Mouse (Mus musculus) brown adipose tissue, adult 24 weeks (tissue): Measurements from ENCODE around the gene Etfbkmt. TPM values are rescaled to one million over a fixed set of nuclear protein-coding genes. Genes with fewer than 3 reads are reported as not detected.
"Not testable (repeated sequence)": the region's sequence is repeated elsewhere in the genome, so short reads cannot be mapped to it uniquely, and the experiment has no call there.

Source experiments
- H3K27ac ChIP-seq: fragments of 200-500 bp; replicated peaks from 2 replicates; pipeline ENCODE4 v1.5.1; 2012; ENCODE audit warnings: low read depth, mild to moderate bottlenecking, low read length
- H3K4me1 ChIP-seq: fragments of 200-500 bp; 2 replicates; pipeline ENCODE4 v1.6.1; 2012; ENCODE audit warnings: low read length, mixed read lengths; ENCODE audit not compliant: control insufficient read depth, insufficient read depth, insufficient read length
- H3K4me3 ChIP-seq: fragments of 200-500 bp; 2 replicates; pipeline ENCODE4 v1.5.1; 2012; ENCODE audit warnings: low read depth, mild to moderate bottlenecking, low read length, moderate library complexity; ENCODE audit not compliant: insufficient read depth
- polyA plus RNA-seq: library from polyadenylated mRNA; stranded (reverse); fragments of >200 nt; gene quantifications from 2 replicates; pipeline ENCODE4 v1.2.4, GENCODE M21; 2012; ENCODE audit not compliant: missing spikeins, insufficient read depth, insufficient read length

Gene Etfbkmt
- polyA plus RNA-seq, 1 experiment, result 30.2 TPM

DNA sequence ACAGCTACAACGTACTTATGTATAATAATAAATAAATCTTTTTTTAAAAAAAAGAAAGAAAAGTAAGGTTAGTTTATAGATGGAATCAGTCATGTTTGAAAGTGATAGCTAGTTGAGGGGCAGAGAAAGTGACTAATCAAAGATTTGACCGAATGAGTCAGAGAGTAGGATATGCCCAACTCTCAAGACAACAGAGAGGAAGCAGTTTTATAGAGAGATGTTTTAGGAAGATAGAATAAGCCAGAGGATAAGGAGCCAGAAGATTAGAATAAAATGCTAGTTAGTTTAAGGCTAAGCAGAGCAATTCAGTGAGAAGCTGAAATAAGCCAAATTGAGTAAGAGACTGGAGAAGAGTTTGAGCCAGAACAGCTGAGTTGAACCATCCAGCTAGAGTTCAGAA, 12.5 kb downstream of the Etfbkmt start:
- H3K4me1 ChIP-seq, result no peaks in the 10 kb centered on the region
- H3K27ac ChIP-seq, result no peak overlapping the region
- no peak overlapping the region for H3K4me3 ChIP-seq

DNA sequence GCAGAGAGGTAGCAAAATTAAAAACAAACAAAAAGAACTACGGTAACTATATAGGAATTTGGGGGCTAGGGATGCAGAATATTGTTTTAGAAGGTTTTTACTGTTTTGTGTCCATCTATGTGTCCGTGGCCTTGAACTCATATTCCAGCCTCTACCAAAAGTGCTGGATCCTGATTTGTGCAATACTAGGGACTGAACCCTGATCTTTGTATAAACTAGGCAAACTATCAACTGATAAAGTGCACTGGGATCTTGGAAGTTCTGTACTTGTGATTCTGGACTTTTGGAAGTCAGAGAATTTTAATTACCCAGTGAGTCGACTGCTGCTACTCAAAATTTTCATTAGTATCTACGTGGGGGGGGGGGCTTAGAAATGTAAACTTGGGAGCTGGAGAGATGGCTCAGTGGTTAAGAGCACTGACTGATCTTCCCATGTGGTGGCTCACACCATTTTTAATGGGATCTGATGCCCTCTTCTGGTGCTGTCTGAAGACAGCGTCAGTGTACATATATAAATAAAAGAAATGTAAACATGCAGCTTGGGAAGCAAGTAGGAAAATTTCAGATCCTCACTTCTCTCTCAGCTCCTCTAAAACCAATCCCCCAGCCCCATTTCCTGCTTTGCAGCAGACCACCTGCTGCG, 13.9 kb downstream of the Etfbkmt start:
- no peak overlapping the region for H3K4me3 ChIP-seq
- no peaks in the 10 kb centered on the region for H3K4me1 ChIP-seq
- H3K27ac ChIP-seq, result no peak overlapping the region

DNA sequence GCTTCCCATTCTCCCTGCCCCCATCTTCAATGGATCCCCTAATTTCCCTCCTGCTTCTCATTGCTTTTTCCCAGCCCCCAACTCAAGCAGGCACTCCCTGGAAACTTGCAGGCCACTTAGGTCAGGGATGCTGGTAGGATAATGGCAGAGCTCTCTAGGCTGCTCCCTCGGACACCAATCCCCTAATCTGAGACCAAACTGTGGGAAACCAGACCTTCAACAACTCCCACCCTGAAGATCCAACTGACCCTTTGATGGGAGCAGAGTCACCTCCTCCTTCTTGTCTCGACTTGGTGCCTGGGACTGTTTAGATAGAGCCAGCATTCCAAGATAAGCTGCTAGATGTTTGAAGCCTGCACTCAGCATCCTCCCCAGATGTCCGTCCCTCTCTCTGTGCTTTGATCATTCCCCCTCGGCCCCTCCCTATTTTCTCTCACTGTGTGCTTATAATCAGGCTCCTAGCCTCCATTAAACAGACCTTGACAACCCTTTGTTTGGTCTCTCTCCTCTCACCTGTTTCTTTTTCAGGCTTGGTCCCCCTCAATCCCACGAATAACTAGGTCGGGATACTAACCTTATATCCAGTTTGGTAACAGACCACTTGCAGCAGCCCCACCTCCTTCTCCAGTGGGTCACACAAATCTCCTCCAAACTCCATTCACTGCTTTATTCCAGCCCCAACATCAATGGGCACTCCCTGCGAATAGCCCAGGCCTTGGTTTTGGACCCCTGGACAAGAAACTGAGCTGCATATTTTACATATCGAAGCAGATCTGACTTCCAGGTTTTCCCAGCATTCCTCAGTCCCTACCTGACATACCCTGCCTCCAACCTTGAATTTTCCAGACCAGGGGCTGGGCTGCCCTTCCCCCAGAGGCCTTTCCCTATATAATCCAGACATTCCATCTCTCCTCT, 14.7 kb downstream of the Etfbkmt start:
- H3K27ac ChIP-seq, result no peak overlapping the region
- H3K4me1 ChIP-seq, result no peaks in the 10 kb centered on the region
- H3K4me3 ChIP-seq, result no peak overlapping the region

DNA sequence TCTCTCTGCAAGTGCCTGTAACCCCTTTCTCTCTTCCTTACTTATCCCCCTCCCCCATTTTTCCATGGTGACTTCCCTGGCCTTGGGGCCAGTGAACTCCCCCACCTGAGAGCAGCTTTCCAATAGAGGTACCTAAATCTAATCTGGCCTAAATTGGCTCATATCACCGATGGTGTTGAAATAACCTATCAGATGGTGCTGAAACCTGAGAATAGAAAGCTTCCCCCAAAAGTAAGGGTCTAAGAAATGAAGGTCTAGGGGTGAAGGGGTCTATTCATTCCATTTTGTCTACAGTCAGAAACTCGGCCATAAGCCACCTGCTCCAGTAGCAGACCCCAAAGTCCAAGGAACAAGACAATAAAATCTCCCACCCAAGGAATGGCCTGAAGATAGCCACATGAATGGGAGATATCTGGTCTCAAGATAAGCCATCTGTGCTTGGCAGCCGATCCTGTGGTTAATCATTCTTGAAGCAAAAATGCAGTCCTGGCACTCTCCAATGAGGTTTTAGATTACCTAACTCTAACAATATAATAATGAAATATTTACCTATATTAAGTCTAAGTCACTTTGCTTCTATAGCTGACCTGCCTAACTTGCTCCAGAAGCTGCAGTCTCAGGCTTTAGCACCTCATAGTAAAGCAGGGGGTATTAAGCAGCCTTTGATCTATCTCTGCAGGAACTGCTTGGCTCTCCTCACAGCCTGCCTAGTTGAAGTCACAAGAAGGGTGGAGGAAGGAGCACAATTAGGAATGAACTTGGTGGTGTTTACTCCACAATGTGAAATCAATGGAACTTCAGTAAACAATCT, 15.6 kb downstream of the Etfbkmt start:
- Histone ChIP-seq H3K27ac (no peak overlapping the region), H3K4me1 (no peaks in the 10 kb centered on the region), H3K4me3 (no peak overlapping the region)

DNA sequence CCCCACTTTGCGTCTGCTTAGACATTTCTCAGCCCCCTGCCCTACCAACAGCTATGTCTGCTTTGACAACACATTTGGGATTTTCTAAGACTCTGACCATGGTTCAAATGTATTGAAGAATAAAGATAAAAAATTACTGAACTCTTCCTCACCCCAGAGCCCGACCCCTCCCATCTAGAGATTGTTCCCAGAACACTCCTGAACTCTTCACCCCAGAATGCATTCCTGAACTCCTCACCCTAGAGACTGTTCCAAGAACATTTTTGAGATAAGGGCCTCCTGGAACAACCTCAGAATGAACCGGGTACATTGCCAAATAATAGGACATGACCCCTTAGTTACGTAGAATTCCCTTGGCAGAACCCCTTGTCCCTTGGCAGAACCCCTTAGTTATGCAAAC, 27.4 kb downstream of the Etfbkmt start:
- H3K4me1 ChIP-seq, result not testable (repeated sequence)

DNA sequence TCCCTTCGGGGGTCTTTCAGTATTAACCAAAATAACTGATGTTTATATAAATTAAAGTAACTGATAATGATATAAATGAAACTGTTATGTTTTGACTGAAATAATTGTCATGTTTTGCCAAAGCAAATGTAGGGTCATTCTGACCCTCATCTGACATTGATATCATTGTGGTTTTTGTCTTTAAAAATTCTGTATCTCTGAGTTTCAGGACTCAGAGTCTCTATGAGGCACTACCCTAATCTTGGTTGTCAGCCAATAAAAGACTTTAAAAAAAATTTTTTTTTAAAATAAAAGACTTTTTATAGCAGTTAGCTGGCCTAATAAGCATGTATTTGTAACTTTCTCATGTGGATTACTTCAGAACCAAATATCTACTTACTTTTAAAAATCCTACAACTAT, 28.0 kb downstream of the Etfbkmt start:
- Histone ChIP-seq H3K4me1 (no peaks in the 10 kb centered on the region; the same call in 1 of the 2 replicates), H3K27ac (no peak overlapping the region; the same call in 1 of the 2 replicates)

More for the DNA sequence above, 27.4 kb downstream of the Etfbkmt start:
- not testable (repeated sequence) for H3K4me3 ChIP-seq
- peak overlapping the region; percentile 77 for H3K27ac ChIP-seq

DNA sequence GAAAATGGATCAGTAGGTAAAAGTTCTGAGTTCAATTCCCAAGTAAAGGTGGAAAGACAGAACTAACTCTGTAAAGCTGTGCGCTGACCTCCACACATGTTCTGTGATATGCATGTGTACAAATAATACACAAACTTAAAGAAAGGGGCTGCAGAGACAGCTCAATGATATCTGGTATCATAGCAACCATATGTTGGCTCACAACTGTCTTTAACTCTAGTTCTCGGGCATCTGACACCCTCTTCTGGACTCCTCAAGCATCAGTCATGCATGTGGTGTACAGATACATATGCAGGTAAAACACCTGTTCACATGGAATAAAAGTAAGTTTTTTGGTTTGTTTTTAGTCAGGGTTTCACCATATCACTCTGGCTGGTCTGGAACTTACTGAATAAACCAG, 28.8 kb downstream of the Etfbkmt start:
- no peak overlapping the region for H3K27ac ChIP-seq
- no peaks in the 10 kb centered on the region; the same call in 1 of the 2 replicates for H3K4me1 ChIP-seq
- no peak overlapping the region for H3K4me3 ChIP-seq

More for the DNA sequence above, 28.0 kb downstream of the Etfbkmt start:
- no peak overlapping the region for H3K4me3 ChIP-seq

DNA sequence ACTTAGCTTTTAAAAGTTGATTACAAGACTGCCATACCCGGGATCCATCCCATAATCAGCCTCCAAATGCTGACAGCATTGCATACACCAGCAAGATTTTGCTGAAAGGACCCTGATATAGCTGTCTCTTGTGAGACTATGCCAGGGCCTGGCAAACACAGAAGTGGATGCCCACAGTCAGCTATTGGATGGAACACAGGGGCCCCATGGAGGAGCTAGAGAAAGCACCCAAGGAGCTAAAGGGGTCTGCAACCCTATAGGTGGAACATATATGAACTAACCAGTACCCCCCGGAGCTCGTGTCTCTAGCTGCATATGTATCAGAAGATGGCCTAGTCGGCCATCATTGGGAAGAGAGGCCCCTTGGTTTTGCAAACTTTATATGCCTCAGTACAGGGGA, 30.3 kb downstream of the Etfbkmt start:
- not testable (repeated sequence) for H3K4me3 ChIP-seq
- H3K4me1 ChIP-seq, result peaks cover 11% of the 10 kb centered on the region

DNA sequence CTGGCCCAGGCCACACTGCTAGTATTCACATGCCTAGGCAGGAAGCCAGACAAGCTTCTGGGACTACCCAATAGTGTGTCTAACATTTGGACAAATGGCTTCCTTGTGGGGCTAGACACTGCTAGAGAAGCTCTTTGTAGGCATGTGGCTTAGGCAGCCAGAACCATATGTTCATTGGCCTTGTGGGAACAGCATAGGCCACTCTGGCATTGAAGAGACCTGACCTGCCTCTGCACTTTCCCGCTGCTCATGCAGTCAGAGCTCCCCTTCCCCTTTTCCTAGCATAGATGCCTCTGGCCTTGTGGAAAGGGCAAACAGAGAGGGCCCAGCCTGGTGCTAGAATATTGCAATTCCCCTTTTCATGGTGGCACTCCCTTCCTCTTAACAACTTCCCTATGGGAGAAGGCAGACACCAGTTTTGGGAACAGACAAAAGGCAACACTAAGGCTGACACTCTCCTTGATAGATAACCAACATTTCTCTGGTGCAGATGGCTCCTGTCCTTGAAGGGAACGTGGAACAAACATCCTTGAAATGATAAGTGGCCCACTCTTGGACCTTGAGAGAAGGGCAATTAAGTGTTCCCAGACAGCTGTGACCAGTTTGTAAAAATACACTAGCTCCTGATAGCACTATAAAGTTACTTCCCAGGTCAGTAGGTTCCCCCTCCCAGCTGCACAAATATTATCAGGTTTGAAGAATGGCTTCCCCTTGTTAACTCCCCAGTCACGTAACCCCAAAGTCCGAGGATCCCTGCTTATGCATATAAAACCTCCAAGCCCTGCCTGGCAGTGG, 34.4 kb downstream of the Etfbkmt start:
- peaks cover 18% of the 10 kb centered on the region for H3K4me1 ChIP-seq
- no peak overlapping the region for H3K4me3 ChIP-seq
- H3K27ac ChIP-seq, result peak overlapping the region; percentile 50; the same call in 1 of the 2 replicates

More for the DNA sequence above, 30.3 kb downstream of the Etfbkmt start:
- H3K27ac ChIP-seq, result not testable (repeated sequence)

DNA sequence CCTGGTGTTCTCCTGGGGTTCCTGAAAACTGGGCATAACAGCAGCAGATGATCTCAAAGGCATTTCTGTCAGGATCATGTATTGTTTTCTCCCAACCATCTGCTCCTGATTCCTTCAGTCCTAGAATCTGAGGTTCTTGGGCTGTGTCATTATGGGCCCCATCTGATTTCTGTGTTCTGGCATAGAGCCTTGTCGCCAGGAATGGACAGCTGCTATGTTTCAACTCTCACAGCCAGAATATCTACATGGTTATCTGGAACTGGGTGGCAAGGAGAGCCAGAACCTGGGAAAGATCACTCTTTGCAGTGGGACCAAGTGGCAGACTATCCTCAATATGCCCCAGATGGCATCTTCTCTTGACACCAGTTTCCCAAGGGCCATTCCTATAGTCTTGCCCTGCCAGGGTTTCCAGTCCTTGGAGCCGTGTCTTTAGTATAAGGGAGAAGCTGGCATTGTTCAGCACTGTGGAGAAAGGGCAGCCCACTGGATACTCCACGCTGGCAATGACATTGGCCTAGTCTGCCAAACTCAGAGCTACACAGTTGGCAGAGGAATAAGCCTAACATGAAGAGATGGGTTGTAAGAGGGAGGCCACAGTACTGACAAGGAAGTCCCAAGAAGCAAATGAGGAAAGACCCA, 35.4 kb downstream of the Etfbkmt start:
- Histone ChIP-seq H3K27ac (peak overlapping the region; percentile 50), H3K4me1 (peaks cover 18% of the 10 kb centered on the region), H3K4me3 (no peak overlapping the region)

DNA sequence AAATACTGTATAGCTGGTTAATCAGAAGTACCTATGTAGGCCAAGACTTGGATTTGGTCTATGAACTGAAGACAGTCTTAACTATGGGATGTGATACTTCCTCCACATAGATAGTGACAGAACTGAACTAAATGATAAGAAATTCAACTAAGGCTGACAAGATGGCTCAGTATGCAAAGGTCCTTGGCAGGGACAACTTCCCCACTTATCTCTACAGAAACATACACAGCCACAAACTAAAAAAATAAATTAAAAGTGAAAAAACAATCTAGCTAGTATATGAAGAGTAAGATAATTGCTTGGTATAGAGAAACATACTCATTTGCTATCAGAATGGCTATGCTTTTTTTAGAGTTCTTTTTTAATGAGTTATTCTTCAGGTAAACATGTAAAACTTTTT, 39.4 kb downstream of the Etfbkmt start:
- Histone ChIP-seq H3K4me3 (no peak overlapping the region), H3K27ac (no peak overlapping the region), H3K4me1 (peaks cover 13% of the 10 kb centered on the region)

DNA sequence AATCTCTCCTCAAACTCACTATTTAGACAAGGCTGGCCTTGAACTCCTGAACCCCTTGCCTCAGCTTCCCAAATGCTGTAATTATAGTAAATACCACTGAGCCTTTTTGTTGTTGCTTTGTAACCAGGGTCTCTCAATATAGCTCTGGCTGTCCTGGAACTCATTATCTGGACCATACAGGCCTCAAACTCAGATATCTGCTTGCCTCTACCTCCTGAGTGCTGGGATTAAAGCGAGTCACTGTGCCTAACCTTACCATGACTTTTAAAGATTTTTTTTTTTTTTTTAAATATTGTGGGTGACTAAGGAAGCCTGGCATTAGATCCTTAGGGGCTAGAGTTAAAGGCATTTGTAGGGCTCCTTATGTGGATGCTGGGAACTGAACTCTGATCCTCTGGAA, 44.4 kb downstream of the Etfbkmt start:
- Histone ChIP-seq H3K27ac (no peak overlapping the region), H3K4me3 (no peak overlapping the region), H3K4me1 (peaks cover 7% of the 10 kb centered on the region)

DNA sequence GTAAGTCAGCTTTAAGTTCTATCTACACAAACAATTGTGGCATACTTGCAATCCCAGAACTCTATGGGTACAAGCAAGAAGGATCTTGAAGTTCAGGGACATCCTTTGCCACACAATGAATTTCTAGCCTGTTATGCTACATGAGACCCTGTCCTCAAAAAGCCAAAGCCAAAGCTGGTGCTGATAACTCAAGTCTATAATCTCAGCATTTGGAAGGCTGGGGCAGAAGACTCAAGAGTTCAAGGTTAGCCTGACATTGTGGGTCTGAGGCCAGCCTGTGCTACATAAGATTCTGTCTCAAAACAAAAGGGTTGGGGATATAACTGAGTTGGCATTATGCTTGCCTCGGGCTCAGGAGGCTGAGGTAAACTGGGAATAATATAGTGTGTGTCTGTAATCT, 47.7 kb downstream of the Etfbkmt start:
- peaks cover 7% of the 10 kb centered on the region for H3K4me1 ChIP-seq
- peak overlapping the region; percentile 35 for H3K27ac ChIP-seq
- H3K4me3 ChIP-seq, result peak overlapping the region; percentile 37
